Mouse (Mus musculus) ES-Bruce4 (cell line): ENCODE data around the gene Tmem25.

Source experiments
- CTCF ChIP-seq: IDR thresholded peaks from one replicate; pipeline ENCODE4 v1.8.1; 2011; ENCODE audit warnings: low read depth, low read length
- EP300 ChIP-seq: IDR thresholded peaks from 2 replicates; pipeline ENCODE4 v1.6.1; 2011; ENCODE audit warnings: low read depth, low read length; ENCODE audit not compliant: insufficient read depth
- POLR2A ChIP-seq: IDR thresholded peaks from one replicate; pipeline ENCODE4 v1.8.1; 2011; ENCODE audit warnings: low read length; ENCODE audit not compliant: insufficient read depth

- TF ChIP-seq CTCF (no peak), POLR2A (no peak), EP300 (no peak)
These were observed 5.6 kb upstream of the Tmem25 start for GRCm38 (mm10) chr9:44804678-44805077.
